Mouse (Mus musculus) activated CD4-positive, CD25-positive, alpha-beta regulatory T cell, adult 9 weeks (primary cell): ENCODE results near the gene Col24a1. TPM values are rescaled to one million over a fixed set of nuclear protein-coding genes. Genes with fewer than 3 reads are reported as not detected.

ENCODE experiments used
- polyA plus RNA-seq: library from polyadenylated mRNA; unstranded; fragments of 100-300 nt; shearing (Covaris generic); gene quantifications from one replicate; pipeline ENCODE4 v1.2.1, GENCODE M21; 2017

The Col24a1 gene
- not detected for polyA plus RNA-seq

GRCm38 (mm10) chr3:145292337-145293134 is at the start of gene Col24a1:
Col24a1 (plus strand) TSS chr3:145292472.

GRCm38 (mm10) chr3:145575743-145576481 is 283.6 kb downstream of the Col24a1 start, which contains the start of gene Znhit6:
Znhit6 (plus strand) TSS chr3:145576205.

Other genes with a start within 250 kb of the Col24a1 start
- not detected for gene Clca2, start 193.0 kb upstream of the Col24a1 start, polyA plus RNA-seq
- gene Odf2l, start 173.9 kb upstream of the Col24a1 start, polyA plus RNA-seq: 9.1 TPM